Mouse (Mus musculus) MEL (cell line): Measurements from ENCODE around the gene Acad11. TPM values are rescaled to one million over a fixed set of nuclear protein-coding genes. Genes with fewer than 3 reads are reported as not detected.

ENCODE experiments used
- DNase-seq: peaks from one replicate; pipeline ENCODE4 v3.0.0; 2011; ENCODE audit warnings: low read depth, low spot score
- H3K27ac ChIP-seq: 2 replicates; pipeline ENCODE4 v1.5.1; 2012; ENCODE audit warnings: low read depth, mild to moderate bottlenecking, control low read depth, low read length, moderate library complexity; ENCODE audit not compliant: control insufficient read depth
- H3K27me3 ChIP-seq, 2 experiments: fragments of 150-350 bp in 1 of 2; sonication (generic) in 1 of 2; 2 replicates each; pipeline ENCODE4 v1.6.1; 2012; ENCODE audit warnings: low read length in 2 of 2, mild to moderate bottlenecking in 2 of 2, improper control_type of control experiment in 1 of 2, moderate library complexity in 1 of 2; ENCODE audit not compliant: insufficient read depth in 2 of 2, control insufficient read depth in 1 of 2
- H3K36me3 ChIP-seq, 2 experiments: 2 replicates each; pipeline ENCODE4 v1.6.1; 2012 to 2014; ENCODE audit warnings: low read length in 2 of 2, improper control_type of control experiment in 1 of 2, inconsistent platforms in 1 of 2, mild to moderate bottlenecking in 1 of 2; ENCODE audit not compliant: insufficient read depth in 2 of 2, control insufficient read depth in 1 of 2
- H3K4me1 ChIP-seq, 2 experiments: fragments of 150-350 bp in 1 of 2; sonication (generic) in 1 of 2; 2 replicates each; pipeline ENCODE4 v1.6.1; 2012; ENCODE audit warnings: low read length in 2 of 2, improper control_type of control experiment in 1 of 2, mild to moderate bottlenecking in 1 of 2; ENCODE audit not compliant: insufficient read depth in 2 of 2, control insufficient read depth in 1 of 2
- H3K4me3 ChIP-seq, 2 experiments: fragments of 150-350 bp in 1 of 2; sonication (generic) in 1 of 2; 2 replicates each; pipeline ENCODE4 v1.5.1; 2012; ENCODE audit warnings: low read depth in 2 of 2, low read length in 2 of 2, mild to moderate bottlenecking in 2 of 2, moderate library complexity in 2 of 2, control low read depth in 1 of 2, improper control_type of control experiment in 1 of 2; ENCODE audit not compliant: control insufficient read depth in 1 of 2, insufficient read depth in 1 of 2
- H3K79me2 ChIP-seq: 2 replicates; pipeline ENCODE4 v1.6.1; 2012; ENCODE audit warnings: mild to moderate bottlenecking, low read length, moderate library complexity; ENCODE audit not compliant: control insufficient read depth, poor library complexity, insufficient read depth
- H3K9ac ChIP-seq: 2 replicates; pipeline ENCODE4 v1.6.1; 2012; ENCODE audit warnings: low read depth, mild to moderate bottlenecking, control low read depth, low read length, moderate library complexity; ENCODE audit not compliant: control insufficient read depth, poor library complexity, severe bottlenecking
- H3K9me3 ChIP-seq: fragments of 150-350 bp; sonication (generic); replicated peaks from 2 replicates; pipeline ENCODE4 v1.6.1; 2012; ENCODE audit warnings: mild to moderate bottlenecking, low read length, improper control_type of control experiment, moderate library complexity; ENCODE audit not compliant: insufficient read depth
- BHLHE40 ChIP-seq: IDR thresholded peaks from 2 replicates; pipeline ENCODE4 v1.6.1; 2012; ENCODE audit warnings: low read depth, mild to moderate bottlenecking, inconsistent platforms, low read length, improper control_type of control experiment, borderline replicate concordance
- CHD1 ChIP-seq: IDR thresholded peaks from 2 replicates; pipeline ENCODE4 v1.6.1; 2012; ENCODE audit warnings: low read depth, mild to moderate bottlenecking, inconsistent platforms, low read length, improper control_type of control experiment
- CHD2 ChIP-seq: IDR thresholded peaks from 2 replicates; pipeline ENCODE4 v1.6.1; 2011; ENCODE audit warnings: low read length, improper control_type of control experiment
- CTCF ChIP-seq, 3 experiments: IDR thresholded peaks in 2 of 3; conservative IDR thresholded peaks in 1 of 3; 2 replicates each; pipeline ENCODE4 v1.5.1; 2011 to 2012; ENCODE audit warnings: low read length in 3 of 3, low read depth in 2 of 3, mild to moderate bottlenecking in 2 of 3, improper control_type of control experiment in 1 of 3, inconsistent platforms in 1 of 3, mixed read lengths in 1 of 3, moderate library complexity in 1 of 3; ENCODE audit not compliant: control insufficient read depth in 1 of 3, insufficient read depth in 1 of 3, poor library complexity in 1 of 3, severe bottlenecking in 1 of 3
- E2F4 ChIP-seq: IDR thresholded peaks from 2 replicates; pipeline ENCODE4 v1.6.1; 2011; ENCODE audit warnings: low read depth, low read length, improper control_type of control experiment, borderline replicate concordance
- ETS1 ChIP-seq: IDR thresholded peaks from 2 replicates; pipeline ENCODE4 v1.6.1; 2012; ENCODE audit warnings: low read depth, mild to moderate bottlenecking, inconsistent platforms, low read length, improper control_type of control experiment, moderate library complexity
- GABPA ChIP-seq: IDR thresholded peaks from 2 replicates; pipeline ENCODE4 v1.6.1; 2012; ENCODE audit warnings: low read depth, mild to moderate bottlenecking, inconsistent platforms, low read length, improper control_type of control experiment, moderate library complexity
- HCFC1 ChIP-seq: IDR thresholded peaks from 2 replicates; pipeline ENCODE4 v1.6.1; 2012; ENCODE audit warnings: low read depth, mild to moderate bottlenecking, inconsistent platforms, low read length, improper control_type of control experiment, moderate library complexity
- JUND ChIP-seq: IDR thresholded peaks from 2 replicates; pipeline ENCODE4 v1.6.1; 2011; ENCODE audit warnings: low read depth, mild to moderate bottlenecking, improper control_type of control experiment, low read length
- MAFK ChIP-seq: IDR thresholded peaks from 2 replicates; pipeline ENCODE4 v1.6.1; 2011; ENCODE audit warnings: low read depth, mild to moderate bottlenecking, low read length, improper control_type of control experiment, borderline replicate concordance
- MAZ ChIP-seq: IDR thresholded peaks from 2 replicates; pipeline ENCODE4 v1.6.1; 2012; ENCODE audit warnings: low read depth, mild to moderate bottlenecking, inconsistent platforms, low read length, improper control_type of control experiment
- MEF2A ChIP-seq: IDR thresholded peaks from 2 replicates; pipeline ENCODE4 v1.6.1; 2014; ENCODE audit warnings: low read depth, mild to moderate bottlenecking, inconsistent platforms, low read length, improper control_type of control experiment; ENCODE audit not compliant: poor library complexity, insufficient replicate concordance, severe bottlenecking; ENCODE audit errors: extremely low read depth
- MXI1 ChIP-seq: IDR thresholded peaks from 2 replicates; pipeline ENCODE4 v1.6.1; 2011; ENCODE audit warnings: mild to moderate bottlenecking, low read depth, low read length, improper control_type of control experiment
- MYB ChIP-seq: IDR thresholded peaks from 2 replicates; pipeline ENCODE4 v1.6.1; 2011; ENCODE audit warnings: mild to moderate bottlenecking, low read depth, low read length, improper control_type of control experiment
- MYC ChIP-seq: IDR thresholded peaks from 2 replicates; pipeline ENCODE4 v1.6.1; 2011; ENCODE audit warnings: low read depth, mild to moderate bottlenecking, low read length, improper control_type of control experiment, moderate library complexity
- NELFE ChIP-seq: IDR thresholded peaks from 2 replicates; pipeline ENCODE4 v1.6.1; 2011; ENCODE audit warnings: low read depth, low read length, improper control_type of control experiment
- NRF1 ChIP-seq: IDR thresholded peaks from 2 replicates; pipeline ENCODE4 v1.6.1; 2014; ENCODE audit warnings: low read depth, mild to moderate bottlenecking, inconsistent platforms, low read length, improper control_type of control experiment, moderate library complexity; ENCODE audit not compliant: poor library complexity, insufficient read depth, severe bottlenecking
- POLR2A ChIP-seq, 2 experiments: IDR thresholded peaks; 2 replicates each; pipeline ENCODE4 v1.6.1; 2011 to 2012; ENCODE audit warnings: low read length in 2 of 2, mild to moderate bottlenecking in 2 of 2, control low read depth in 1 of 2, improper control_type of control experiment in 1 of 2, low read depth in 1 of 2, moderate library complexity in 1 of 2; ENCODE audit not compliant: control insufficient read depth in 1 of 2, insufficient read depth in 1 of 2, poor library complexity in 1 of 2
- POLR2AphosphoS2 ChIP-seq: IDR thresholded peaks from 2 replicates; pipeline ENCODE4 v1.6.1; 2011; ENCODE audit warnings: low read length, improper control_type of control experiment
- RAD21 ChIP-seq: IDR thresholded peaks from 2 replicates; pipeline ENCODE4 v1.6.1; 2011; ENCODE audit warnings: mild to moderate bottlenecking, low read depth, low read length, improper control_type of control experiment
- RCOR1 ChIP-seq: IDR thresholded peaks from 2 replicates; pipeline ENCODE4 v1.6.1; 2012; ENCODE audit warnings: low read depth, mild to moderate bottlenecking, inconsistent platforms, low read length, improper control_type of control experiment
- TAL1 ChIP-seq: IDR thresholded peaks from 2 replicates; pipeline ENCODE4 v1.6.1; 2012; ENCODE audit warnings: mild to moderate bottlenecking, inconsistent platforms, low read length, moderate library complexity, mixed read lengths
- TBP ChIP-seq: IDR thresholded peaks from 2 replicates; pipeline ENCODE4 v1.8.0; 2011; ENCODE audit warnings: low read depth, low read length, improper control_type of control experiment
- TCF12 ChIP-seq: IDR thresholded peaks from 2 replicates; pipeline ENCODE4 v1.6.1; 2014; ENCODE audit warnings: low read depth, mild to moderate bottlenecking, inconsistent platforms, low read length, improper control_type of control experiment, moderate library complexity
- USF1 ChIP-seq: IDR thresholded peaks from 2 replicates; pipeline ENCODE4 v1.6.1; 2014; ENCODE audit warnings: low read depth, mild to moderate bottlenecking, inconsistent platforms, low read length, improper control_type of control experiment, moderate library complexity
- ZC3H11A ChIP-seq: IDR thresholded peaks from 2 replicates; pipeline ENCODE4 v1.6.1; 2012; ENCODE audit warnings: low read depth, mild to moderate bottlenecking, inconsistent platforms, low read length, improper control_type of control experiment
- ZMIZ1 ChIP-seq: IDR thresholded peaks from 2 replicates; pipeline ENCODE4 v1.6.1; 2012; ENCODE audit warnings: low read depth, mild to moderate bottlenecking, inconsistent platforms, low read length, improper control_type of control experiment, moderate library complexity
- ZNF384 ChIP-seq: IDR thresholded peaks from 2 replicates; pipeline ENCODE4 v1.6.1; 2012; ENCODE audit warnings: low read depth, mild to moderate bottlenecking, inconsistent platforms, low read length, improper control_type of control experiment
- polyA plus RNA-seq, 2 experiments: library from polyadenylated mRNA; stranded (reverse) in 1 of 2; unstranded in 1 of 2; fragments of >175 nt in 1 of 2; fragments of >200 nt in 1 of 2; gene quantifications; 2 replicates each; pipeline versions ENCODE4 v1.2.1 to v1.2.4; 2012; ENCODE audit warnings: low replicate concordance in 2 of 2, low read depth in 1 of 2; ENCODE audit not compliant: insufficient read length in 2 of 2, insufficient read depth in 1 of 2, missing spikeins in 1 of 2
- total RNA-seq: library from RNA; depleted of rRNA; stranded (reverse); fragments of 300-350 nt; gene quantifications from 2 replicates; pipeline ENCODE4 v1.2.3, GENCODE M21; 2012

Acad11 gene
- total and polyA plus RNA-seq, 3 experiments = 14.2 to 16.0 TPM; not detected in 1

DNA sequence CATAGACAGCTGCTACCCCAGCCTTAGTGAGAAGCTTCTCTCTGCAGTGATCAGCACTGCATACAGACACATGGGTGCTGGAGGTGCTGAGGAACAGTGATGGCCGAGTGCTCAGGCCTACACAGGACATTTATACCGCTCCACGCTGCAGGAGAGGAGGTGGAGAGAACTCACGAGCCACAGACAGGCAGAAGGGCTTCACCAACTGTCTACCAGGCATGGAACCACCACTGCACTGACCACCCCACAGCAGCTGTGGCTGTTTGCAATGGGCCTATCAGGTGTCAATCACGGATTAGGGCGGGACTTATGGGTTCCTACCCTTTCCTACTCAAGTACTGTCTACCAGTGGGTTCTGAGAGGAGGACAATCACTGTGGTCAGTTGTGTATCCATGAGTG, 12.1 kb upstream of the Acad11 start:
- Histone ChIP-seq H3K4me1 (no peaks in the 10 kb centered on the region), H3K4me3 (no peak overlapping the region), H3K27ac (no peak overlapping the region), H3K27me3 (no peaks in the 10 kb centered on the region), H3K9me3 (no peaks in the 10 kb centered on the region), H3K79me2 (no peaks in the 10 kb centered on the region), H3K36me3 (peaks cover 0 to 18% of the 10 kb centered on the region in 2 experiments; a peak in 2 of 4 replicates), H3K9ac (no peak overlapping the region)
- DNase-seq = no peak
- TF ChIP-seq ETS1 = no peak
- no peak for TF ChIP-seq TBP
- no peak for TF ChIP-seq MEF2A
- no peak for TF ChIP-seq TAL1
- TF ChIP-seq POLR2AphosphoS2 = no peak
- no peak for TF ChIP-seq ZNF384
- TF ChIP-seq MYC = no peak
- TF ChIP-seq NRF1 = no peak
- no peak for TF ChIP-seq BHLHE40
- no peak for TF ChIP-seq MYB
- no peak for TF ChIP-seq RCOR1
- TF ChIP-seq CTCF (IDR thresholded peaks at IDR 0.05 in 2 of 3, conservative IDR thresholded peaks at IDR 0.05 in 1 of 3; ENCODE audit: control insufficient read depth in 1 of 3, insufficient read depth in 1 of 3, low read depth in 2 of 3, low read length in 3 of 3, poor library complexity in 1 of 3, severe bottlenecking in 1 of 3) = no peak
- TF ChIP-seq JUND = no peak
- no peak for TF ChIP-seq MAFK
- no peak for TF ChIP-seq NELFE
- no peak for TF ChIP-seq CHD1
- TF ChIP-seq GABPA = no peak
- no peak for TF ChIP-seq ZMIZ1

- H3K79me2 ChIP-seq = peaks cover 17% of the 10 kb centered on the region
- H3K4me1 ChIP-seq = peaks cover 0 to 6% of the 10 kb centered on the region in 2 experiments; a peak in 2 of 4 replicates
- DNase-seq = peak; percentile 87
- peak within 1 kb of the TSS; percentile 88 for H3K9ac ChIP-seq
- no peaks in the 10 kb centered on the region for H3K27me3 ChIP-seq
- peak within 1 kb of the TSS; percentile 78 for H3K27ac ChIP-seq
- no peak for TF ChIP-seq JUND
- TF ChIP-seq TCF12 = 0 out of 2 replicates have a peak, but pooled peaks have one; percentile 21
- TF ChIP-seq ZC3H11A = no peak
- no peak for TF ChIP-seq USF1
- TF ChIP-seq POLR2AphosphoS2 = peak; percentile 50
- TF ChIP-seq RAD21 = no peak
- peak; percentile 57 for TF ChIP-seq ZMIZ1
- TF ChIP-seq MXI1 = peak; percentile 60; the same call in 1 of the 2 replicates
- TF ChIP-seq MYC = no peak
- TF ChIP-seq E2F4 = no peak
- 0 out of 2 replicates have a peak, but pooled peaks have one; percentile 4 for TF ChIP-seq CHD1
- no peak for TF ChIP-seq CHD2
- no peak for TF ChIP-seq MAZ
- TF ChIP-seq POLR2A (IDR thresholded peaks at IDR 0.05; ENCODE audit: control insufficient read depth in 1 of 2, insufficient read depth in 1 of 2, low read depth in 1 of 2, low read length in 2 of 2, poor library complexity in 1 of 2) = peak; percentile 40 to 67; a peak in 3 of 4 replicates
- TF ChIP-seq NELFE = peak; percentile 78
- TF ChIP-seq HCFC1 = no peak
- TF ChIP-seq BHLHE40 = no peak
- TF ChIP-seq GABPA = no peak
- no peak for TF ChIP-seq CTCF (IDR thresholded peaks at IDR 0.05 in 2 of 3, conservative IDR thresholded peaks at IDR 0.05 in 1 of 3; ENCODE audit: control insufficient read depth in 1 of 3, insufficient read depth in 1 of 3, low read depth in 2 of 3, low read length in 3 of 3, poor library complexity in 1 of 3, severe bottlenecking in 1 of 3)
- peaks cover 0 to 10% of the 10 kb centered on the region in 2 experiments; a peak in 2 of 4 replicates for H3K36me3 ChIP-seq
- peak within 1 kb of the TSS; percentile 87 to 90 for H3K4me3 ChIP-seq
- H3K9me3 ChIP-seq = no peaks in the 10 kb centered on the region
Observed at GRCm38 (mm10) chr9:104062430-104063243, 540 bp upstream of the Acad11 start, which contains the start of gene Uba5. Uba5 (minus strand) TSS chr9:104063134.
